Mouse (Mus musculus) midbrain, embryonic 11.5 days (tissue): ENCODE measurements at regions not wholly inside any gene's neighbourhood (a gene's known extent, or its start where the extent isn't known, plus 50 kb on each side); places are given as distances from the start of the nearest gene placed in this dataset.

Source experiments
- ATAC-seq: fragments of 200-750 bp; cut with Nextera tagmentation; 2 replicates; pipeline ENCODE4 v1.8.0; 2017; ENCODE audit warnings: moderate TSS enrichment, moderate library complexity; ENCODE audit not compliant: low FRiP score
- DNase-seq: peaks from one replicate; pipeline ENCODE4 v3.0.0; 2015; ENCODE audit warnings: low spot score; ENCODE audit errors: missing footprints
- H3K27ac ChIP-seq: fragments of 300-500 bp; sonication (generic); 2 replicates; pipeline ENCODE4 v1.5.1; 2014; ENCODE audit warnings: low read depth, low read length
- H3K27me3 ChIP-seq: fragments of 300-500 bp; sonication (generic); 2 replicates; pipeline ENCODE4 v1.6.1; 2014; ENCODE audit warnings: mild to moderate bottlenecking, low read length, moderate library complexity, mixed read lengths; ENCODE audit not compliant: control insufficient read depth, insufficient read depth
- H3K36me3 ChIP-seq: fragments of 300-500 bp; sonication (generic); 2 replicates; pipeline ENCODE4 v1.6.1; 2014; ENCODE audit warnings: mild to moderate bottlenecking, low read length, moderate library complexity, mixed read lengths; ENCODE audit not compliant: control insufficient read depth, insufficient read depth
- H3K4me1 ChIP-seq: fragments of 300-500 bp; sonication (generic); 2 replicates; pipeline ENCODE4 v1.6.1; 2014; ENCODE audit warnings: low read length; ENCODE audit not compliant: control insufficient read depth, insufficient read depth
- H3K4me2 ChIP-seq: fragments of 300-500 bp; sonication (generic); 2 replicates; pipeline ENCODE4 v1.6.1; 2014; ENCODE audit warnings: mild to moderate bottlenecking, moderate library complexity
- H3K4me3 ChIP-seq: fragments of 300-500 bp; sonication (generic); 2 replicates; pipeline ENCODE4 v1.5.1; 2014; ENCODE audit warnings: low read depth, low read length
- H3K9ac ChIP-seq: fragments of 300-500 bp; sonication (generic); 2 replicates; pipeline ENCODE4 v1.6.1; 2014; ENCODE audit warnings: low read length
- H3K9me3 ChIP-seq: fragments of 300-500 bp; sonication (generic); 2 replicates; pipeline ENCODE4 v1.6.1; 2016; ENCODE audit warnings: low read length; ENCODE audit not compliant: control insufficient read depth
- WGBS: fragments of 180-500 bp; shearing (Covaris S2); extraction: QIAGEN DNeasy Blood & Tissue Kit; methylation state at CpG from one replicate; pipeline ENCODE4 v1.1.7; 2014; 5-methylcytosine and 5-hydroxymethylcytosine counted together

- ATAC-seq (no peak), DNase-seq (no peak)
- no peak overlapping the region for H3K27ac ChIP-seq
- H3K4me3 ChIP-seq, result no peak overlapping the region
- no peaks in the 10 kb centered on the region for H3K9me3 ChIP-seq
- H3K27me3 ChIP-seq, result no peaks in the 10 kb centered on the region
- no peak overlapping the region for H3K9ac ChIP-seq
- H3K4me2 ChIP-seq, result no peak overlapping the region
- H3K4me1 ChIP-seq, result peaks cover 8% of the 10 kb centered on the region
- 83% methylated on average over 7 of the region's 7 CpGs for WGBS
- no peaks in the 10 kb centered on the region for H3K36me3 ChIP-seq
These were observed 77.4 kb upstream of the Zfp831 start for GRCm38 (mm10) chr2:174565891-174566290.

GRCm38 (mm10) chr2:174566752-174567151 lies 76.6 kb upstream of the Zfp831 start:
- Histone ChIP-seq H3K36me3 (no peaks in the 10 kb centered on the region), H3K9me3 (no peaks in the 10 kb centered on the region), H3K9ac (no peak overlapping the region), H3K27ac (no peak overlapping the region), H3K4me1 (peaks cover 8% of the 10 kb centered on the region), H3K27me3 (no peaks in the 10 kb centered on the region), H3K4me3 (no peak overlapping the region), H3K4me2 (no peak overlapping the region)
- 67% methylated on average over 4 of the region's 4 CpGs for WGBS
- DNase-seq, result no peak
- ATAC-seq, result no peak

DNA sequence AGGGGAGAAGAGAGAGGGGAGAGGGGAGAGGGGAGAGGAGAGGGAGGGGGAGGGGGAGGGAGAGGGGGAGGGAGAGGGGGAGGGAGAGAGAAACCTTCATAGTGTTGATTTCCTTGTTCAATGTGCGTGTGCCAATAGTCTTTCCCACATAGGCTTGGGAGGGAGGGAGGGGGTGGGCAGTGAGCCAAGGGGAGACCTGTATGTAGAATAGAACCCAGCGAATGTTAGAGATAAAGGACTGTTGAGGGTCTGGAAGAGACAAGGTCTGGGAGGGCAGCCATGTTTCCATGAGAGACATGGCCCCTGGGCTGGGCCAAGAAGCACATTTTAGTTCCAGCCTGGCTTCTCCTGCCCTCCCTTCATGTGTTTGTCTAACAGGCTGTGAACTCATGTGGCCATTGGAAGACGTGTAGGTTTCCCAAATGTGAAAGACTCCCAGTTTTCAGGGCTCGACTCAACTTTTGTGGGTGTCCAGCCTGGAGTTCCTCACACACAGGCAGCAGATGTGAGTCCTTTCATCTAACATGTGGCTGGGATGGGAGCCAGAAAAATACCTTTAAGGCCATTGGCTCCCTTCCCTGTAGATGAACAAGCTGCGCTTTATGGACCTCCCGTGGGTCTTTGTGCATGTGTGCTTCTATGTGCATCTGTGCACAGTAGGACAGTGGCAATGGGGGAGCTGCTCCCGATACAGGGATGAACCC lies 68.4 kb upstream of the Zfp831 start:
- H3K4me3 ChIP-seq, result no peak overlapping the region
- H3K9ac ChIP-seq, result no peak overlapping the region
- ATAC-seq, result no peak
- no peaks in the 10 kb centered on the region for H3K9me3 ChIP-seq
- H3K27ac ChIP-seq, result no peak overlapping the region
- H3K27me3 ChIP-seq, result no peaks in the 10 kb centered on the region
- no peaks in the 10 kb centered on the region for H3K4me1 ChIP-seq
- DNase-seq, result no peak
- whole genome bisulfite sequencing, result 90% methylated on average over 7 of the region's 7 CpGs
- no peak overlapping the region for H3K4me2 ChIP-seq
- no peaks in the 10 kb centered on the region for H3K36me3 ChIP-seq

- Histone ChIP-seq H3K27me3 (no peaks in the 10 kb centered on the region), H3K4me3 (no peak overlapping the region), H3K4me2 (no peak overlapping the region), H3K36me3 (no peaks in the 10 kb centered on the region), H3K9ac (no peak overlapping the region), H3K4me1 (no peaks in the 10 kb centered on the region), H3K9me3 (no peaks in the 10 kb centered on the region), H3K27ac (no peak overlapping the region)
- DNase-seq, result no peak
- 88% methylated on average over 6 of the region's 6 CpGs for WGBS
- ATAC-seq, result no peak
These were observed 67.8 kb upstream of the Zfp831 start for GRCm38 (mm10) chr2:174575546-174575945.

DNA sequence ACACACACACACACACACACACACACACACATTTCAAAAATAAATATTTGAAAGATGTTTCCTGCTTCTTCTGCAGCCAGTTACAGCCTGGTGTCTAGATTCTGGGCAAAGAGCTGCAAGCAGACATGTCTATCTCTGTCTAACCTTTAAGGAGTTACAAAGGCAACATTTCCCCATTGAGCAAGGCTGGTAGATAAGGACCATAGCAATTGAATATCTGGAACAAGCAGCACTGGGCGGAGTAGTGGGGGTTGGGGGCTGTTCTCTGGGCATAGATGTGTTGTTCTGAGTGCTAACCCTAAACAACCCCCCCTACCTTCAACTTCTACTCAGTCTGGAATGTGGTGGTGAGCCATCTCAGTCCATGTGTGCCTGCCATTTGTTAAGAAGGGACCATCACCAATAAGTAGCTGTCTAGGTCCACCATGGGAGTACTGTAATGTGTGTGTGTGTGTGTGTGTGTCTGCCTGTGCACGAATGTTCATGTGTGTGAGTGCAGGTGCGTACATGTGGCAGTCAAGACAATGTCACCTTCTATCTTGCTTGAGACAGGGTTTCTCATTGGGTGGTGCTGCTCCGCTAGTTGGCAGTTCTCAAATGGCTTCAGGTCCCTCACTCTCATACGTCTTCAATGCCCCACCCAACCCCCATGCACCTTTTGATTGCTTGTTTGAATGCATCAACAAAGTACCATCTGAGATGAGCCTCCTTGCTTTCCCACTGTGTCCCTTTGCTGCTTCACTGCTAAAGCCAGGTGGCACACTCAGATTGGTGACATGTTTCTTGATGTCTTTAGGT lies 62.2 kb upstream of the Zfp831 start:
- Histone ChIP-seq H3K9ac (no peak overlapping the region), H3K27ac (no peak overlapping the region), H3K4me2 (no peak overlapping the region), H3K9me3 (no peaks in the 10 kb centered on the region), H3K36me3 (no peaks in the 10 kb centered on the region), H3K4me1 (no peaks in the 10 kb centered on the region), H3K27me3 (no peaks in the 10 kb centered on the region), H3K4me3 (no peak overlapping the region)
- DNase-seq (no peak), ATAC-seq (no peak)
- 88% methylated on average over 5 of the region's 5 CpGs for WGBS

DNA sequence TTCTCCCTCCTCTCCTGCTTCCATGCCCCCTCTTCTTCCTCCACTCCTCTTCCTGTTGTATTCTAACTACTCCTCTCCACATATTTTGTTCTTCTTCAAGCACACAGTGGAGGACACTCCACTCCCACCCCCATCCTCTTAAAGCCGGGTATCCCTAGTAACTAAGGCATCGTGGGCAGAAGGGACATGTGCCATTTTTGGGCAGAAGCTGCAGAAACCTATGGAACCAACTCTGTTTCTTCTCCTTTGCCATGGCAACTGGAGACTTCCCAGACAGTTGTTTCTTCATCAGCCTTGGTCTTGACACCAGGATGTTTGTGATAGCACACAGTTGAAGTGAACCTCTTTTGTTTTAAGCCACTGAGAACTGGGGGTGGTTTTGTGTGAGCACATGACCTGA lies 59.1 kb upstream of the Zfp831 start:
- ATAC-seq, result no peak
- no peaks in the 10 kb centered on the region for H3K27me3 ChIP-seq
- no peaks in the 10 kb centered on the region for H3K36me3 ChIP-seq
- no peak overlapping the region for H3K27ac ChIP-seq
- no peak overlapping the region for H3K4me3 ChIP-seq
- no peak for DNase-seq
- no peak overlapping the region for H3K4me2 ChIP-seq
- H3K9me3 ChIP-seq, result no peaks in the 10 kb centered on the region
- no peaks in the 10 kb centered on the region for H3K4me1 ChIP-seq
- H3K9ac ChIP-seq, result no peak overlapping the region
- 81% methylated on average over 2 of the region's 2 CpGs for WGBS
